Mouse (Mus musculus): Measurements from ENCODE around the gene Gm45785.
A peak's percentile ranks its signal among the peaks of the same experiment; 100 is the strongest.

GRCm38 (mm10) chr7:140821653-140822329 is 34.3 kb downstream of the Gm45785 start, which contains the start of gene Zfp941:
- TF ChIP-seq CTCF (IDR thresholded peaks at IDR 0.05; ENCODE audit: low read depth, low read length): no peak
- TF ChIP-seq EP300 (IDR thresholded peaks at IDR 0.05; ENCODE audit: insufficient read depth, low read depth, low read length): 0 out of 2 replicates have a peak, but pooled peaks have one; percentile 15
- TF ChIP-seq POLR2A (IDR thresholded peaks at IDR 0.05; ENCODE audit: insufficient read depth, low read length): peak; percentile 59
